Mouse (Mus musculus): ENCODE measurements at regions not wholly inside any gene's neighbourhood (a gene's known extent, or its start where the extent isn't known, plus 50 kb on each side); places are given as distances from the start of the nearest gene placed in this dataset.

- no peak for DNase-seq (ENCODE audit: low read depth)
Observed at GRCm38 (mm10) chr7:136674159-136674558, 220.3 kb upstream of the Mgmt start.

DNA sequence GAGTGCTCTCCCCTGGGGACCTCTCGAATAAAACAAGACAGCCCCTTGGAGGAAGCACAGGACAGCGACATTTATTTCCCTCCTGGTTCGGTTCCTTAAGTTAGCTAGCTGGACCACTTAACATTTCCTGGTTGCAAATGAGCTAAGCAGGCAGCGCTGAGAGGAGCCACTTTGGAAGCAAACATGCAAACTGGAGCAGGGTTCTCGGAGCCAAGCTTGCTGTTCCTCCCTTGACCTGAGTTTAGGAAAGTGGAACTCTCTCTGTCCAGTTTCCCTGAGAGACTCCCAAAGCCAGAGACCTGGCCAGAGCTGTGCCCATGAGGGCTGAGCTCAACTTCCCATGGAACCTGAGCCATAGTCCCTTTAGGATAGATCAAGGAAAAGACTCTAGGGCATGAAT is 219.4 kb upstream of the Mgmt start:
- no peak for DNase-seq (ENCODE audit: low read depth)

DNA sequence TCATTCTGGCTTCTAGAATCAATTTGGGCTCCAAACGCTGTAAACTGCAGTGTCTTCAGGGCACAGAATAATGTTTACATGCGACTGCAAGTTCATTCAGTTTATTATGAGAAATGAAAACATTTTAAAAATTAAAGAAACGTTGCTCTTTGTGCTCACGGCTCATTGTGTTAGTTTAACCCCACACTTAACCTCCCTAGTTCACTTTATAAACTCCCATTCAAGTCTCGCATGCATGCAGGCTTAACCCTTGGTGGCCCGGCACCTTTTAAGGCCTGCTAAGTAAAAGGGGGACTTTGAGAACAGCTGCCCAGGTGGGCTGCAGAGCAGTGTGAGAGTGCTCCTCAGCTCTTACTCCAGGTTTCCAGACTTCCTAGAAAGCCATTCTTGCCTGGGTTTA is 218.3 kb upstream of the Mgmt start:
- DNase-seq (ENCODE audit: low read depth): no peak

DNA sequence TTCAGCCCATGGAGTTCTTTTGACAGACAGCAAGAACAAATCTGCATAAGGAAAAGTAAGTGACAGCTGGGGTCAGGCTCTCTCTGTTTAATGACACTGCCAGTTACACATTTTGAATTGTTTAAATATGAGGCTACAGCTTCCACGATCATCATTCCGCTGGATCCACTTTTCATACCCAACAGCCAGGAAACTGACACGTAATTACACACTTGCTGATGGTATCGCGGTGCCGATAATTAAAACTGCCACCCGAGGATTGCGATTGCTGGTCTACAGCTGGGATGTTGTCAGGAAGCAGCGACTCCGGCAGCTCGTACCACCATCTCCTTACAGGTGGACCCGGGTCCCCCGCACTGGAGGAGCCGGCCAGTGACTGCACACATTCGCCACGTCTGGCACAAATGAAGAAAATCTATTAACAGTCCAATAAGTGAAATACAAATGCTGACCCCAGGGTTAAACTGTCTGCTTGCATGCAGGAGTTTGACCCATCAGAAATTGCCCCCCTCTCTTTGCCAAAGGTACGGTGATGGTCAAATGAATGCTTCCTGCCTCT is 217.3 kb upstream of the Mgmt start:
- no peak for DNase-seq (ENCODE audit: low read depth)

DNA sequence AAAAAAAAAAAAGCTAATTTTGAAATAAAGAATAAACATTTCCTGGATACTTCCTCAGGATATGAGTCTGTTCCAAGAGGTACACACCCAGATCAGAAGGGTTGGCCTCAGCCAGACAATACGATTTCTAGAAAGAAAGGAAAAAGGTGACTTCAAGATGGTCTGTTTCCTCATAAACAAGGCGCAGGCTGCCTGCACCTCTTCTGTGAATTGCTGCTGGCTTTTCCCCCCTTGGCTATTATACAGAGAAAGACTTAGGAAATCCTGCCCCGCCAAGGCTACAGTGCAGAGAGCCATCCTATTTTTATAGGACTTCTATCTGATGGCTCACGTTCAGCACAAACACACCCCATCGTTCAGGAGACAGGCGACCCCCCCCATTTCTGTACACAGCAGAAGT is 204.8 kb upstream of the Mgmt start:
- no peak for DNase-seq (ENCODE audit: low read depth)

DNA sequence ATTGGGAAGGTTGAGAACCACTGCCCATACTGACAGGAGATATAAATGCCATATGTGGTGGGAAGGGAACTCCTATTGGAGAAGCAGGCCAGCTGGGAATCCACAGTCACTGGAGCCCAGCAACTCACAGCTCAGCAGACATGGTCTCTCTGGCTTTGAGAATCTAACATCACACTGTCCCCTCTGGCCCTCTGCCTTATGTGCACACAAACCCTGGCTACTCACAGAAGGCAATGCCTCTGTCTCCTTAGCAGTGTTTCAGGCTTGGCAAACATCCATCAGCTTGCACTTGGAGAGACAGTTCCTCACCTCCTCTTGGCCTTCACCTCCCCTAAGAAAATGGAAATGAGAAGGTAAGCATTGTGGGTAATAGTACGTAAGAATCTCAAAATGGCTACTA is 188.2 kb upstream of the Mgmt start:
- no peak for DNase-seq (ENCODE audit: low read depth)

GRCm38 (mm10) chr7:136707200-136708003 is 187.0 kb upstream of the Mgmt start:
- DNase-seq (ENCODE audit: low read depth): no peak

- DNase-seq (ENCODE audit: low read depth): no peak
Observed at GRCm38 (mm10) chr7:136708004-136708435, 186.4 kb upstream of the Mgmt start.

GRCm38 (mm10) chr7:136710653-136711052 is 183.8 kb upstream of the Mgmt start:
- DNase-seq (ENCODE audit: low read depth): no peak

- no peak for DNase-seq (ENCODE audit: low read depth)
Observed at GRCm38 (mm10) chr7:136712962-136713640, 181.3 kb upstream of the Mgmt start.

GRCm38 (mm10) chr7:136727628-136728402 is 166.6 kb upstream of the Mgmt start:
- no peak for DNase-seq (ENCODE audit: low read depth)

GRCm38 (mm10) chr7:136742171-136742570 is 152.2 kb upstream of the Mgmt start:
- no peak for DNase-seq (ENCODE audit: low read depth)

DNA sequence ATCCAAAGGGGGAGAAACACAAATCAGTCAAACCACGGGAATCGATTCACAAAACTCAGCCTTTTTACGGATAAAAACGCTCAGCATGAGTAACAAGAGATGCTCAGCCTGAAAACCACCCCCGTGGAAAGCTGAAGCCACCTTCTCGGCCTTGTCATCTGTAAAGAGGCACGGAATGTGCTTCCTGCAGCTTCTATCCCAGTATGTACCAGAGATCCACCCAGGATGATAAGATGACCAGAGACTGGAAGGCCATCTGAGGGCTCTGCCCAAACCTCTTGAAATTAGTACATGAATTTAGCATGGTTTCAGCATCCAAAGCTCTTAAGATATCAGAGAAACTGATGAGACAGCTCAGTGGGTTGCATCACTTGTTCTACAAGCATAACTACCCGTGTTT is 149.0 kb upstream of the Mgmt start:
- no peak for DNase-seq (ENCODE audit: low read depth)

DNA sequence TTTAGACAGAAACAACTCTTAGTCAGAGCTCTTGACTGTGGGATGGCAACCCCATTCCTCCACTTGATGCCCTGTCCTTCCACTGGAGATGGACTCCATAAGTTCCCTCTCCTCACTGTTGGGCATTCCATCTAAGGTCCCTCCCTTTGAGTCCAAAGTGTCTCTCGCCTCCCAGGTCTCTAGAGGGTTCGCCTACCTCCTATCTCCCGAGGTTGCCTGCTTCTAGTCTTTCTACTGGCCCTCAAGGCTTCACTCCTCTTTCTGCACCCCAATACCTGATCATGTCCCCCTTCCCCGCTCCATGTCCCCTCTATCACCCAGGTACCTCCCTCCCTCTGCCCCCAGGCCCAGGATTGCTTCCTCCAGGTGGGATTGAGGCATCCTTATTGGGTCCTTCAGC is 142.9 kb upstream of the Mgmt start:
- DNase-seq (ENCODE audit: low read depth): no peak

- DNase-seq (ENCODE audit: low read depth): no peak
Observed at GRCm38 (mm10) chr7:136754821-136755220, 139.6 kb upstream of the Mgmt start.

DNA sequence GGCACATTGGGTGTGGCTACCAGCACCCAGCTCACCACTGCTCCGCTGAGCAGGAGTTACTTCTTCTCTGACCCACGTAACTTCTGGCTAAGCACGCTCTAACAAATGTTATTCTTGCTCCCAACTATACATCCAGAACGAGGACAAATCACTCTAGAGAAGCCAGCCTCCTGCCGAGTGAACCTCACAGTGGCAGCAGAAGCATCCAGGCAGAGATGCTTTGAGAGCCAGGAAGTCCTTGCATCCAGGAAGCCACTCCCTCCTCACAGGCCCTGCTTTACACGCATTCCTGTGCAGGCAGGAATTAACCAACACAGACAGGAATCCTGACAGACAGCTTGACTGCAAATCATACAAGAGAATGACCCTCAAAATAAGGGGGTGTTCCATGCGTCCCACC is 129.4 kb upstream of the Mgmt start:
- DNase-seq (ENCODE audit: low read depth): no peak

DNA sequence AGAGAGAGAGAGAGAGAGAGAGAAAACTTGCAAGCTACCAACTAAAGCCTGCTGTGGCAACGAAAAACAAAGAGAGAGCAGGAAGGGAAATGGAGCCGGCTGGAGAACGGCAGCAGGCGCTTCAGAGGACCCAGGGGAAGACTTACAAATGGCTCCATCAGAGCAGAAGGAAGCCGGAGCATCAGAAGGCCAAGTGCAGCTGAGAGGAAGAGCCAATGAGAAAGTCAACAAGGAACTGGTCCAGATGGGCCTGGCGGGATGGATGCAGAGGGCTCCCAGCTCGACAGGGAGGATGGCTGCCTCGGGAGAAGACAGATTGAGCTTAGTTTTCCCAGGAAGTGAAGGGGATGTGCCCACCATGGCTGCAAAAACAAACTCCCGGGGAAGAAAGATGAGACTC is 127.2 kb upstream of the Mgmt start:
- DNase-seq (ENCODE audit: low read depth): no peak

DNA sequence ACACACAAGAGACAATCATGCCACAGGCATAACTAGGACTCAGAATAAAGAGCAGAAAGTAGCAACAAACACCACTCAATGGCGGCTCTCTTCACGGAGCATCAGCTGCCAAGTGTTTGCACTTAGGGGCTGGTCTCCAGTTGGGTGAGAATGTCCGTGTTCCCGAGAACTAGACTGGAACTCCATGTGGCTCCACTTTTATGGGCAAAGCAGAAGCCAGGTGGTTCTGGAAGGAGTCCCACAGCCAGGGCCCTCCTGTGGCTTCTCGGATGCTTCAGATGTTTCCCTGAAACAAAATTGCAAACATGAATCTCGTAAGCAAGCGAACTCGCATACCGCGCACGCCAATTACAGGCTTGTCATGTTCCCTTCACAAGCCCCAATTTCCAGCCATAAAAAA is 113.7 kb upstream of the Mgmt start:
- DNase-seq (ENCODE audit: low read depth): no peak

- no peak for DNase-seq (ENCODE audit: low read depth)
Observed at GRCm38 (mm10) chr7:136791162-136791561, 103.3 kb upstream of the Mgmt start.

DNA sequence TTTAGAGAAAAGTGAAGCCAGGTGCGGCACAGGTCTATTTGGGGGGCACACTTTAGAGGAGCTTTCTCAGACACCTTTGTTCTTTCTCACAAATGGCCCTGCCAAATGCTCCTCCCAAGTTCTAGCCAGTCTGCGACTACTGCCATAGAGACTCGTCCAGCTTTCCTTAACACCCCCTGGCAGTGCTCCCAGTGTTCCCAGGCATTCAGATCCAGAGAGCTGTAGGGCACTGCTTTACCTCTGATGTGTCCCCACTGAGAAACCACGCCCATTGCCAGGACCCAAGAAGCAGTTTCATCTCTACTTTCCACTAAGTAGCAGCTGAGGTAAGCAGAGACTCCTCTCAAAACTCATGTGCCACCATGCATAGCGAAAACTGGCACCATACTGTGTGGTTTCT is 102.3 kb upstream of the Mgmt start:
- DNase-seq (ENCODE audit: low read depth): no peak

DNA sequence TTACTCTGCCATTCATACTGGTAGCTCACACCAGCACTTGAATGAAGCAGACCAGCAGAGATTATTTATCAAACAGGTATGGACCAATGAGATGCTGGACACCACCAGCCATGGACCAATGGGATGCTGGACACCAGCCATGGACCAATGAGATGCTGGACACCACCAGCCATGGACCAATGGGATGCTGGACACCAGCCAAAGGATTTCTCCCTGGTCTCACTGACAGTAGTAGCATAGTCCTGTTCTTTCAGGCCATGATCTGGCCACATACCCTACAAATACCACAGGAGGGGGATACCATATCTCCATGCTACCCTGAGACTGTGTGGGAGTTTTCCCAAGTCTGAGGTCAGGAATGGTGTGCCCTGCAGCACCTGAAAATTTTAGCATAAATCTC is 98.0 kb upstream of the Mgmt start:
- no peak for DNase-seq (ENCODE audit: low read depth)

DNA sequence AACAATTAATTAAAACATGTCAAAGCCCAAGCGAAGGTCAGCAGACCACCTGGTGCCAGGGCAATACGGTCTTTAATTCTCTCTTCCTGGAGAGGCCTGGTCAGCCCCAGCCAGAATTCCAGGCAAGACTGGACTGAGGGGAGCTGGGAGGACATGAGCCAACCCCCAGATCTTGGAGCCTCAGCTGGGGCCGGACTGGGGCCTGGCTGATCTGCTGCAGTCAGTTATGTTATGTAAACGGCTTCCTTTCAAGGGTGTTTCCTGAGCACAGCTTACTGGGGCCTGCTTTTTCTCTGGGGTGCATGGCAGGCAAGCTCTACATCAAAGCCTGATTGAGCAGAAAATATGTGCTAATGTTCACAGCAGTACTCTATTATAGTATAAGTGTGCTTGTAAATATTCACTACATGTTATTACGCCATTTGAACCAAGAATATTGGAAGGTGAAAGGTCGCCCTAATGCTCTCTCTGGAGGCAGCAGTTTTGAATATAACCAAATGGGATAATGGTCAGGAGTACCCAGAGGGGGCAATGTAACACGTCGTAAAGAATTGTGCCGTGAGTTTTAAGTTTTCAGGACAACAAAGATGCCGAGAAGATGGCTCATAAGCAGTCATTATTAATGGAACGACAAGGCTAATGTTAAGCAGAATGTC is 96.5 kb upstream of the Mgmt start:
- DNase-seq (ENCODE audit: low read depth): no peak

Measured in c-Kit-positive CD71-positive TER-119-negative erythroid progenitor cells, embryonic 14.5 days (primary cell).